Mouse (Mus musculus): Measurements from ENCODE around the gene Pip4p1. TPM values are rescaled to one million over a fixed set of nuclear protein-coding genes. Genes with fewer than 3 reads are reported as not detected.

The Pip4p1 gene
- polyA plus RNA-seq, 1 experiment, result 48.1 TPM

DNA sequence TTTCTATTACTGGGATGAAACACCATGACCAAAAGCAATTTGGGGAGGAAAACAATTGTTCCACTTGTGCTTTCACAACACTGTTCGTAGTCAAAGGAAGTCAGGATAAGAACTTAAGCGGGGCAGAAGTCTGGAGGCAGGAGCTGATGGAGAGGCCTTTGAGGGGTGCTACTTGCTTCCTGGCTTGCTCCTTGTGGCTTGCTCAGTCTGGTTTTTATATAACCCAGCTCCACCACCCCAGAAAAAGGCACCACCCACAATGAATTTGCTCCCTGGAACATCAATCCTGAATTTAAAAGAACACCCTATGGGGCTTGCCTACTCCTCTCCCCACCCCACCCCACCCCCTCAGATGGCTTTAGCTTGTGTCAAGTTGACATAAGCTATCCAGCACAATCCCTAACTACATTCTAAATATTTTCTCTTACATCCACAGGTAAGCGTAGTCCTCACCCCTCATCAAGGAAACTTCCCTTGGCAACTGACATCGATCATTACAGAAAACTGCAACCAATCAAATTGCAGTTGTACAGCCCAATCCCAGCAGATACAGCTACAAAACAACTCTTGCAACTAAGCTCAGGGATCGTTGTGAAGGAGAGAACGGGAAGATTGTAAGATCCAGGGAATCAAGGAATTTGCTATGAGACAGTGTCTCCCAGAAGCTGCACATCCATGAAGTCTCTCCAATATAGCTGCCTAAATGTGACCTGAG, 54.3 kb downstream of the Pip4p1 start:
- no peak for TF ChIP-seq POLR2A (IDR thresholded peaks at IDR 0.05; ENCODE audit: control insufficient read depth, low read depth, low read length)
- TF ChIP-seq CTCF (IDR thresholded peaks at IDR 0.05; ENCODE audit: control insufficient read depth, insufficient read depth, insufficient replicate concordance, low read depth, low read length), result no peak

More for the DNA sequence above, 54.3 kb downstream of the Pip4p1 start:
- H3K27ac ChIP-seq (ENCODE audit: control insufficient read depth, insufficient read depth, low read depth, low read length), result no peak overlapping the region
- peaks cover 1% of the 10 kb centered on the region; the same call in 1 of the 2 replicates for H3K36me3 ChIP-seq (ENCODE audit: control insufficient read depth, insufficient read depth, low read length)
- no peaks in the 10 kb centered on the region for H3K27me3 ChIP-seq (ENCODE audit: control insufficient read depth, insufficient read depth, low read length)
- H3K4me1 ChIP-seq (ENCODE audit: control insufficient read depth, insufficient read depth, low read length), result no peaks in the 10 kb centered on the region
- no peak overlapping the region for H3K4me3 ChIP-seq (ENCODE audit: control insufficient read depth, low read depth, low read length)

Other genes with a start within 250 kb of the Pip4p1 start
- gene Olfr747, start 237.7 kb downstream of the Pip4p1 start, polyA plus RNA-seq (2012; rRNA removed), result not detected in 2 replicates
- not detected in 2 replicates for gene Olfr748, start 223.5 kb downstream of the Pip4p1 start, polyA plus RNA-seq (2012; rRNA removed)
- gene Olfr749, start 185.8 kb downstream of the Pip4p1 start, polyA plus RNA-seq (2012; rRNA removed), result not detected in 2 replicates
- gene Ttc5, start 145.3 kb downstream of the Pip4p1 start, polyA plus RNA-seq (2012; rRNA removed), result 13.0 and 13.5 TPM in 2 replicates
- gene Ccnb1ip1, start 123.1 kb downstream of the Pip4p1 start, polyA plus RNA-seq (2012; rRNA removed), result 7.0 and 7.5 TPM in 2 replicates
- gene Parp2, start 123.0 kb downstream of the Pip4p1 start, polyA plus RNA-seq (2012; rRNA removed), result 10.6 and 13.9 TPM in 2 replicates
- 9.3 and 12.6 TPM in 2 replicates for gene Tep1, start 60.3 kb downstream of the Pip4p1 start, polyA plus RNA-seq (2012; rRNA removed)
- gene Klhl33, start 33.3 kb downstream of the Pip4p1 start, polyA plus RNA-seq (2012; rRNA removed), result 0.04 and 0.07 TPM in 2 replicates
- 52.9 and 58.1 TPM in 2 replicates for gene Osgep, start 6.0 kb downstream of the Pip4p1 start, polyA plus RNA-seq (2012; rRNA removed)
- 31.1 and 33.9 TPM in 2 replicates for gene Apex1, start 5.9 kb downstream of the Pip4p1 start, polyA plus RNA-seq (2012; rRNA removed)
- gene Pnp, start 226 bp upstream of the Pip4p1 start, polyA plus RNA-seq (2012; rRNA removed), result 5.6 and 5.8 TPM in 2 replicates
- gene Gm49342, start 13.7 kb upstream of the Pip4p1 start, polyA plus RNA-seq (2012; rRNA removed), result 4.8 and 5.5 TPM in 2 replicates
- gene Pnp2, start 25.1 kb upstream of the Pip4p1 start, polyA plus RNA-seq (2012; rRNA removed), result 22.3 and 22.9 TPM in 2 replicates
- 2.7 and 3.7 TPM in 2 replicates for gene Rnase10, start 76.9 kb upstream of the Pip4p1 start, polyA plus RNA-seq (2012; rRNA removed)
- gene Rnase9, start 111.0 kb upstream of the Pip4p1 start, polyA plus RNA-seq (2012; rRNA removed), result 1.0 TPM in 1 of 2 replicates, not detected in the other
- 0.22 and 0.49 TPM in 2 replicates for gene Rnase11, start 119.3 kb upstream of the Pip4p1 start, polyA plus RNA-seq (2012; rRNA removed)
- gene Rnase12, start 126.8 kb upstream of the Pip4p1 start, polyA plus RNA-seq (2012; rRNA removed), result 17.3 TPM in 1 of 2 replicates, not detected in the other
- gene Olfr750, start 143.6 kb upstream of the Pip4p1 start, polyA plus RNA-seq (2012; rRNA removed), result 0.54 and 0.77 TPM in 2 replicates
- gene Rnase4, start 160.2 kb upstream of the Pip4p1 start, polyA plus RNA-seq (2012; rRNA removed), result 8.8 and 11.5 TPM in 2 replicates
- 0.89 and 1.5 TPM in 2 replicates for gene Ang, start 160.3 kb upstream of the Pip4p1 start, polyA plus RNA-seq (2012; rRNA removed)
- 10.3 TPM in 1 of 2 replicates, not detected in the other for gene Eddm3b, start 183.6 kb upstream of the Pip4p1 start, polyA plus RNA-seq (2012; rRNA removed)
- gene Rnase6, start 193.1 kb upstream of the Pip4p1 start, polyA plus RNA-seq (2012; rRNA removed), result 0.63 and 0.93 TPM in 2 replicates
- gene Rnase1, start 215.9 kb upstream of the Pip4p1 start, polyA plus RNA-seq (2012; rRNA removed), result 0.56 and 0.84 TPM in 2 replicates
- gene Rnase2b, start 231.4 kb upstream of the Pip4p1 start, polyA plus RNA-seq (2012; rRNA removed), result not detected in 2 replicates

Data from testis, adult 2 months (tissue).